Mouse (Mus musculus) heart, postnatal 36 days (tissue): ENCODE data around the gene Zfp280b. TPM values are rescaled to one million over a fixed set of nuclear protein-coding genes. Genes with fewer than 3 reads are reported as not detected.

Experiments used
- microRNA-seq, 2 experiments: library from miRNA; unstranded; fragments of <30 nt; microRNA quantifications; one replicate each; pipeline ENCODE4 v1.2.0; 2021; ENCODE audit warnings: borderline number of aligned reads in 2 of 2
- total RNA-seq, 2 experiments: library from RNA; stranded (reverse); gene quantifications; 2 replicates each; pipeline ENCODE4 v1.2.3; 2021

The Zfp280b gene
- total RNA-seq, 2 experiments from 2014 or later, result 6.9 to 8.0 TPM

Small RNAs within 50 kb of the gene (microRNA-seq; reads per million reads assigned to microRNA genes)
- gene Mir6409, result 0 reads per million in 2 experiments

Other genes starting within 250 kb of the Zfp280b start
- 10 to 100 TPM; 14.5 to 20.3 TPM for gene Gstt1, start 234.1 kb upstream of the Zfp280b start, total RNA-seq
- gene Gstt4, start 210.1 kb upstream of the Zfp280b start, total RNA-seq, result not detected
- 10 to 100 TPM; 13.2 to 13.5 TPM for gene Gstt2, start 195.2 kb upstream of the Zfp280b start, total RNA-seq
- gene Mif, start 172.4 kb upstream of the Zfp280b start, total RNA-seq, result 100 to 1,000 TPM; 196 to 202 TPM
- gene Derl3, start 139.2 kb upstream of the Zfp280b start, total RNA-seq, result under 1 TPM; 0.61 to 0.68 TPM
- gene Smarcb1, start 111.0 kb upstream of the Zfp280b start, total RNA-seq, result 10 to 100 TPM; 20.0 to 20.6 TPM
- 1,000 to 10,000 TPM; 1,903 to 1,946 TPM for gene Chchd10, start 99.5 kb upstream of the Zfp280b start, total RNA-seq
- gene Mmp11, start 96.2 kb upstream of the Zfp280b start, total RNA-seq, result 1 to 10 TPM; 5.9 to 7.7 TPM
- not detected for gene Gm867, start 92.0 kb upstream of the Zfp280b start, total RNA-seq
- not detected for gene Vpreb3, start 89.6 kb upstream of the Zfp280b start, total RNA-seq
- gene Gm5134, start 78.1 kb upstream of the Zfp280b start, total RNA-seq, result not detected
- not detected for gene Slc5a4b, start 78.3 kb downstream of the Zfp280b start, total RNA-seq
- not detected for gene Slc5a4a, start 114.8 kb downstream of the Zfp280b start, total RNA-seq
- gene Prmt2, start 205.2 kb downstream of the Zfp280b start, total RNA-seq, result 10 to 100 TPM; 10.9 to 12.3 TPM
- 1 to 10 TPM; 1.4 to 1.6 TPM for gene S100b, start 221.2 kb downstream of the Zfp280b start, total RNA-seq